Mouse (Mus musculus) gastrocnemius, postnatal 4 days (tissue): ENCODE measurements around the gene D630045J12Rik. TPM values are rescaled to one million over a fixed set of nuclear protein-coding genes. Genes with fewer than 3 reads are reported as not detected.

ENCODE experiments used
- DNase-seq, 2 experiments: peaks; one replicate each; pipeline ENCODE4 v3.0.0; 2021 to 2022; ENCODE audit warnings: low spot score in 2 of 2, mixed read lengths in 2 of 2
- total RNA-seq, 2 experiments: library from RNA; stranded (reverse); gene quantifications; 2 replicates each; pipeline ENCODE4 v1.2.3; 2021

Gene D630045J12Rik
- total RNA-seq, 2 experiments from 2014 or later, result 4.0 to 4.6 TPM

- no peak for DNase-seq
Measured at GRCm38 (mm10) chr6:38195306-38195705, 58.5 kb downstream of the D630045J12Rik start.

GRCm38 (mm10) chr6:38194046-38194445, 59.8 kb downstream of the D630045J12Rik start:
- DNase-seq, result no peak

- no peak for DNase-seq
Measured at GRCm38 (mm10) chr6:38192952-38193351, 60.9 kb downstream of the D630045J12Rik start.

- DNase-seq, result no peak
Measured at GRCm38 (mm10) chr6:38186312-38186950, 67.4 kb downstream of the D630045J12Rik start.

- no peak for DNase-seq
Measured at GRCm38 (mm10) chr6:38184791-38185190, 69.0 kb downstream of the D630045J12Rik start.

GRCm38 (mm10) chr6:38181756-38182318, 72.0 kb downstream of the D630045J12Rik start:
- no peak for DNase-seq

- no peak for DNase-seq
Measured at GRCm38 (mm10) chr6:38180669-38181068, 73.1 kb downstream of the D630045J12Rik start.

GRCm38 (mm10) chr6:38165385-38165784, 88.4 kb downstream of the D630045J12Rik start:
- DNase-seq, result no peak

- DNase-seq, result no peak
Measured at GRCm38 (mm10) chr6:38164705-38165104, 89.1 kb downstream of the D630045J12Rik start.

- no peak for DNase-seq
Measured at GRCm38 (mm10) chr6:38162825-38163504, 90.8 kb downstream of the D630045J12Rik start.

- no peak for DNase-seq
Measured at GRCm38 (mm10) chr6:38160556-38160955, 93.3 kb downstream of the D630045J12Rik start.

GRCm38 (mm10) chr6:38160102-38160501, 93.7 kb downstream of the D630045J12Rik start:
- peak; percentile 67 to 85 for DNase-seq

GRCm38 (mm10) chr6:38159576-38159975, 94.2 kb downstream of the D630045J12Rik start:
- no peak for DNase-seq

- no peak for DNase-seq
Measured at GRCm38 (mm10) chr6:38157925-38158324, 95.9 kb downstream of the D630045J12Rik start.

GRCm38 (mm10) chr6:38156204-38156603, 97.6 kb downstream of the D630045J12Rik start:
- DNase-seq, result no peak

- no peak for DNase-seq
Measured at GRCm38 (mm10) chr6:38152305-38152704, 101.5 kb downstream of the D630045J12Rik start.

GRCm38 (mm10) chr6:38149483-38149882, 104.3 kb downstream of the D630045J12Rik start:
- DNase-seq, result no peak

- no peak for DNase-seq
Measured at GRCm38 (mm10) chr6:38148626-38149025, 105.2 kb downstream of the D630045J12Rik start.

- no peak for DNase-seq
Measured at GRCm38 (mm10) chr6:38147301-38147700, 106.5 kb downstream of the D630045J12Rik start.

- no peak for DNase-seq
Measured at GRCm38 (mm10) chr6:38145463-38146065, 108.2 kb downstream of the D630045J12Rik start.

- DNase-seq, result peak; percentile 33 to 78
Measured at GRCm38 (mm10) chr6:38144161-38144998, 109.4 kb downstream of the D630045J12Rik start.
